Mouse (Mus musculus) stomach, postnatal 0 days (tissue): ENCODE results near the gene Mbl2. TPM values are rescaled to one million over a fixed set of nuclear protein-coding genes. Genes with fewer than 3 reads are reported as not detected.

ENCODE experiments used
- ATAC-seq: fragments of 200-750 bp; cut with Nextera tagmentation; 2 replicates; pipeline ENCODE4 v1.8.0; 2017; ENCODE audit not compliant: low FRiP score, low TSS enrichment
- DNase-seq: peaks from one replicate; pipeline ENCODE4 v3.0.0-alpha.2; 2016; ENCODE audit warnings: low spot score
- H3K27ac ChIP-seq: fragments of 300-500 bp; sonication (generic); replicated peaks from 2 replicates; pipeline ENCODE4 v1.5.1; 2014; ENCODE audit warnings: mild to moderate bottlenecking, control low read depth
- H3K27me3 ChIP-seq: fragments of 300-500 bp; sonication (generic); 2 replicates; pipeline ENCODE4 v1.6.1; 2014; ENCODE audit warnings: low read length; ENCODE audit not compliant: control insufficient read depth, insufficient read depth
- H3K36me3 ChIP-seq: fragments of 300-500 bp; sonication (generic); 2 replicates; pipeline ENCODE4 v1.6.1; 2014; ENCODE audit warnings: low read length, mixed read lengths; ENCODE audit not compliant: control insufficient read depth, insufficient read depth
- H3K4me1 ChIP-seq: fragments of 300-500 bp; sonication (generic); replicated peaks from 2 replicates; pipeline ENCODE4 v1.6.1; 2014; ENCODE audit warnings: antibody characterized with exemption; ENCODE audit not compliant: control insufficient read depth, insufficient read depth
- H3K4me2 ChIP-seq: fragments of 300-500 bp; sonication (generic); replicated peaks from 2 replicates; pipeline ENCODE4 v1.6.1; 2014; ENCODE audit warnings: low read depth, mild to moderate bottlenecking, control low read depth, moderate library complexity
- H3K4me3 ChIP-seq: fragments of 300-500 bp; sonication (generic); 2 replicates; pipeline ENCODE4 v1.5.1; 2014; ENCODE audit warnings: low read depth, low read length, control low read depth
- H3K9ac ChIP-seq: fragments of 300-500 bp; sonication (generic); 2 replicates; pipeline ENCODE4 v1.6.1; 2014; ENCODE audit warnings: mild to moderate bottlenecking, low read length, control low read depth, mixed read lengths
- H3K9me3 ChIP-seq: fragments of 300-500 bp; sonication (generic); 2 replicates; pipeline ENCODE4 v1.6.1; 2016; ENCODE audit warnings: low read length; ENCODE audit not compliant: control insufficient read depth
- CTCF ChIP-seq: IDR thresholded peaks from 2 replicates; pipeline ENCODE4 v1.5.1; 2016; ENCODE audit warnings: antibody characterized with exemption, low read depth, mild to moderate bottlenecking, moderate library complexity
- EP300 ChIP-seq: optimal IDR thresholded peaks from 2 replicates; pipeline ENCODE3; 2016; ENCODE audit warnings: antibody characterized with exemption
- WGBS: fragments of 180-500 bp; shearing (Covaris S2); extraction: QIAGEN DNeasy Blood & Tissue Kit; methylation state at CpG from one replicate; pipeline ENCODE4 v1.1.7; 2014; 5-methylcytosine and 5-hydroxymethylcytosine counted together
- polyA plus RNA-seq: library from polyadenylated mRNA; unstranded; fragments of >200 nt; fragmentation: Nextera tagmentation; extraction: Ambion mirVana; gene quantifications from 2 replicates; pipeline ENCODE4 v1.2.1, GENCODE M21; 2015

The Mbl2 gene
- polyA plus RNA-seq, 1 experiment from 2014 or later: 0.25 TPM

- no peak for ATAC-seq
- Histone ChIP-seq H3K4me2 (no peak overlapping the region), H3K4me3 (no peak overlapping the region), H3K27me3 (no peaks in the 10 kb centered on the region), H3K36me3 (no peaks in the 10 kb centered on the region), H3K4me1 (no peaks in the 10 kb centered on the region), H3K9ac (no peak overlapping the region), H3K27ac (no peak overlapping the region), H3K9me3 (no peaks in the 10 kb centered on the region)
- DNase-seq: no peak
- TF ChIP-seq CTCF (no peak), EP300 (no peak)
- WGBS: 82% methylated on average over 3 of the region's 3 CpGs
These were observed 3.3 kb upstream of the Mbl2 start for GRCm38 (mm10) chr19:30229477-30229876.

DNA sequence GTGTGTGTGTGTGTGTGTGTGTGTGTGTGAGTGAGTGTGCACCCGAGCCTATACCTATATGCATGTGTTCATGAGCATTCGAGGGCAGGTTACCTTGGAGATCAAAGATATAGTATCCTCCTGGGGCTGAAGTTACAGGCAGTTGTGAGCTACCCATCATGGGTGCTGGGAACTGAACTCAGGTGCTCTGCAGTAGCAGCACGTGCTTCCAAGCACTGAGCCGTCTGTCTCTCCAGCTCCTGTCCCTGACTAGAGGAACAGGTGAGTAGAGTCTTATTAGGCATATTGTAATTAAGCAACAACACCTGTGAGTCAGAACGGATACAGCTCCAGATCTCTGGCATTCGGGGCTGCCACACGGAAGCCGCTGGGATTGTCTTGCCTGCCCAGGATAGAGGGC lies 1.7 kb downstream of the Mbl2 start:
- DNase-seq (no peak), ATAC-seq (no peak)
- no peak for TF ChIP-seq EP300
- TF ChIP-seq CTCF: no peak
- no peaks in the 10 kb centered on the region for H3K27me3 ChIP-seq
- no peak overlapping the region for H3K9ac ChIP-seq
- H3K4me1 ChIP-seq: no peaks in the 10 kb centered on the region
- H3K4me3 ChIP-seq: no peak overlapping the region
- no peak overlapping the region for H3K27ac ChIP-seq
- no peaks in the 10 kb centered on the region for H3K9me3 ChIP-seq
- H3K4me2 ChIP-seq: no peak overlapping the region
- 74% methylated on average over 8 of the region's 8 CpGs for WGBS
- no peaks in the 10 kb centered on the region for H3K36me3 ChIP-seq

DNA sequence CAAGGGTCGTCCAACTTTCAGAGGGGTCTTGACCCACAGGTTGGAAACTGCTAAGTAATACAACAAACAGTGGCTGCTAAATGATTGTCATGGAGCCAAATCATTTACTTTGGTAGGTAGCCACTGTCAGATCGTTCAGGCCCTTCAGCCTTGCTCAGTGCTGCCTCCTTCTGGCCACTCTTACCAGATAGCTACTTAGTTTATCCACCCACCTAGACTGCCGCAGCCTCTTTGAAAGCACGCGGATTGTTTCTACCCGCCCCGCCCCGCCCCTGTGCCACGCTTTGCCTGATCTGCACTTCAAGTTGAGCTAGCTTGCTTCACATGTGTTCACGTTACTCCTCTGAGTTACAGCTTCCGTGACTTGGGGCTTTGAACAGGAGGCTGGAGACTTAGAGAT lies 14.6 kb downstream of the Mbl2 start:
- H3K27me3 ChIP-seq: no peaks in the 10 kb centered on the region
- ATAC-seq (peak; percentile 51; the same call in 1 of the 2 replicates), DNase-seq (peak; percentile 68)
- no peaks in the 10 kb centered on the region for H3K4me1 ChIP-seq
- no peak overlapping the region for H3K9ac ChIP-seq
- no peak overlapping the region for H3K4me2 ChIP-seq
- H3K36me3 ChIP-seq: no peaks in the 10 kb centered on the region
- H3K4me3 ChIP-seq: no peak overlapping the region
- H3K9me3 ChIP-seq: no peaks in the 10 kb centered on the region
- no peak overlapping the region for H3K27ac ChIP-seq
- WGBS: 21% methylated on average over 11 of the region's 11 CpGs
- TF ChIP-seq CTCF (peak; percentile 78), EP300 (no peak)

- WGBS: 5% methylated on average over 8 of the region's 8 CpGs
- no peaks in the 10 kb centered on the region for H3K36me3 ChIP-seq
- no peak for TF ChIP-seq EP300
- TF ChIP-seq CTCF: peak; percentile 86
- no peaks in the 10 kb centered on the region for H3K4me1 ChIP-seq
- no peaks in the 10 kb centered on the region for H3K9me3 ChIP-seq
- ATAC-seq (no peak), DNase-seq (peak; percentile 78)
- no peaks in the 10 kb centered on the region for H3K27me3 ChIP-seq
- H3K4me3 ChIP-seq: no peak overlapping the region
- H3K9ac ChIP-seq: no peak overlapping the region
- no peak overlapping the region for H3K4me2 ChIP-seq
- no peak overlapping the region for H3K27ac ChIP-seq
These were observed 16.1 kb downstream of the Mbl2 start for GRCm38 (mm10) chr19:30248822-30249221.

GRCm38 (mm10) chr19:30252253-30252652 lies 19.5 kb downstream of the Mbl2 start:
- ATAC-seq (no peak), DNase-seq (no peak)
- no peak overlapping the region for H3K4me3 ChIP-seq
- no peak overlapping the region for H3K27ac ChIP-seq
- H3K4me2 ChIP-seq: no peak overlapping the region
- H3K36me3 ChIP-seq: no peaks in the 10 kb centered on the region
- no peak overlapping the region for H3K9ac ChIP-seq
- TF ChIP-seq CTCF (no peak), EP300 (no peak)
- 53% methylated on average over 2 of the region's 2 CpGs for WGBS
- no peaks in the 10 kb centered on the region for H3K4me1 ChIP-seq
- no peaks in the 10 kb centered on the region for H3K27me3 ChIP-seq
- H3K9me3 ChIP-seq: no peaks in the 10 kb centered on the region

- Histone ChIP-seq H3K27ac (no peak overlapping the region), H3K4me3 (no peak overlapping the region), H3K9me3 (no peaks in the 10 kb centered on the region), H3K9ac (no peak overlapping the region), H3K36me3 (no peaks in the 10 kb centered on the region), H3K27me3 (no peaks in the 10 kb centered on the region), H3K4me1 (no peaks in the 10 kb centered on the region), H3K4me2 (no peak overlapping the region)
- no peak for DNase-seq
- WGBS: 20% methylated on average over 6 of the region's 6 CpGs
- no peak for ATAC-seq
- no peak for TF ChIP-seq CTCF
- TF ChIP-seq EP300: no peak
These were observed 23.6 kb downstream of the Mbl2 start for GRCm38 (mm10) chr19:30256339-30256738.
